Mouse (Mus musculus) brown adipose tissue, adult 24 weeks (tissue): ENCODE measurements around the gene Tmprss13. TPM values are rescaled to one million over a fixed set of nuclear protein-coding genes. Genes with fewer than 3 reads are reported as not detected.

Experiments used
- H3K27ac ChIP-seq: fragments of 200-500 bp; replicated peaks from 2 replicates; pipeline ENCODE4 v1.5.1; 2012; ENCODE audit warnings: low read depth, mild to moderate bottlenecking, low read length
- H3K4me1 ChIP-seq: fragments of 200-500 bp; 2 replicates; pipeline ENCODE4 v1.6.1; 2012; ENCODE audit warnings: low read length, mixed read lengths; ENCODE audit not compliant: control insufficient read depth, insufficient read depth, insufficient read length
- H3K4me3 ChIP-seq: fragments of 200-500 bp; 2 replicates; pipeline ENCODE4 v1.5.1; 2012; ENCODE audit warnings: low read depth, mild to moderate bottlenecking, low read length, moderate library complexity; ENCODE audit not compliant: insufficient read depth
- polyA plus RNA-seq: library from polyadenylated mRNA; stranded (reverse); fragments of >200 nt; gene quantifications from 2 replicates; pipeline ENCODE4 v1.2.4, GENCODE M21; 2012; ENCODE audit not compliant: missing spikeins, insufficient read depth, insufficient read length

Tmprss13 gene
- polyA plus RNA-seq, 1 experiment: not detected

DNA sequence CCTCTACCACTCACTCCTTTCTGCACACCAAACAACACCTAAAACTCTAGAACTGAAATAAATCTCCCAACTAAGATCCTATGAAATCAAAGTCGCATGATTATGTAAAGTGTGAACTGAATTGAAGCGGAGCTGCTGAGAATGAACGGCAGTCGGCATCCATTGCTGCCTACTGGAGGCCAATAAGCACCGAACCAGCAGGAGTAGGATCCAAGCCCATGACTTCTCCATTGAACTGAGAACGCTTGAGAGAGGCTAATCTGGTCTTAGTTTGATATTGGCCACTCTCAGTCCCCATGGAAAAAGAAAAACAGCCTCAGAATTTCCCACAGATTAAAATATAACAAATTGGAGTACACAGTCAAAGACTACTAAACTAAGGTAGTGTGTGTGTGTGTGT is 65.0 kb downstream of the Tmprss13 start:
- Histone ChIP-seq H3K4me3 (no peak overlapping the region), H3K27ac (no peak overlapping the region), H3K4me1 (no peaks in the 10 kb centered on the region)

- Histone ChIP-seq H3K4me3 (no peak overlapping the region), H3K27ac (no peak overlapping the region), H3K4me1 (no peaks in the 10 kb centered on the region)
Observed at GRCm38 (mm10) chr9:45386698-45387097, 67.8 kb downstream of the Tmprss13 start.

- Histone ChIP-seq H3K4me3 (no peak overlapping the region), H3K27ac (no peak overlapping the region), H3K4me1 (no peaks in the 10 kb centered on the region)
Observed at GRCm38 (mm10) chr9:45388385-45388994, 69.6 kb downstream of the Tmprss13 start.

- H3K4me1 ChIP-seq: no peaks in the 10 kb centered on the region
- no peak overlapping the region for H3K27ac ChIP-seq
- H3K4me3 ChIP-seq: no peak overlapping the region
Observed at GRCm38 (mm10) chr9:45389596-45389995, 70.7 kb downstream of the Tmprss13 start.

GRCm38 (mm10) chr9:45391299-45391698 is 72.4 kb downstream of the Tmprss13 start:
- Histone ChIP-seq H3K4me1 (no peaks in the 10 kb centered on the region), H3K4me3 (no peak overlapping the region), H3K27ac (no peak overlapping the region)

DNA sequence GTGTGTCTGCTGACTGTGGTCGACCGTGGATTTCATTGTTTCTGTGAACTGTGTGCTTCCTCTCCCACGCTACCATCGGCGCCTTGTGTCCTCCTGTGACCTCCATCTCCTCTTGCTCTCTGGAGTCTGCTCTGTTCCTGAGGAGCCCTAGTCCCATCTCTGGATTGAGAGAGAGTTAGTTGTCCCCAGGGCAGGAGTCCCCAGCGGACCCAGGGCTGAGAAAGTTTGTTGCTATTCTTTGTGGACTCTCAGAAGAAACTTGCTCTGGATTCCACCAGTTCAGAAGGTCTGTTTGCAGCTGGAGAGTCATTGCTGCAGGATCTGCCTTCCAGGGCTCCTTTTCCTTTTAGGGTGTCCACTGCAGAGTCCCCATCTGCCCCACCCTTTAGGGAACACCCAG is 76.3 kb downstream of the Tmprss13 start:
- H3K4me3 ChIP-seq: no peak overlapping the region
- no peak overlapping the region for H3K27ac ChIP-seq
- H3K4me1 ChIP-seq: no peaks in the 10 kb centered on the region

GRCm38 (mm10) chr9:45395796-45396195 is 76.9 kb downstream of the Tmprss13 start:
- no peak overlapping the region for H3K27ac ChIP-seq
- no peaks in the 10 kb centered on the region for H3K4me1 ChIP-seq

More at GRCm38 (mm10) chr9:45395796-45396195, 76.9 kb downstream of the Tmprss13 start:
- no peak overlapping the region for H3K4me3 ChIP-seq

Other genes with a start within 250 kb of the Tmprss13 start
- not detected in 2 replicates for gene Jaml, start 239.9 kb upstream of the Tmprss13 start, polyA plus RNA-seq
- gene Scn2b, start 201.3 kb upstream of the Tmprss13 start, polyA plus RNA-seq: not detected in 2 replicates
- 1.9 and 3.5 TPM in 2 replicates for gene Scn4b, start 180.7 kb upstream of the Tmprss13 start, polyA plus RNA-seq
- 1.7 and 8.6 TPM in 2 replicates for gene BC049352, start 137.1 kb upstream of the Tmprss13 start, polyA plus RNA-seq
- gene Tmprss4, start 115.0 kb upstream of the Tmprss13 start, polyA plus RNA-seq: not detected in 2 replicates
- gene Il10ra, start 50.0 kb upstream of the Tmprss13 start, polyA plus RNA-seq: 1.8 TPM in 2 replicates
- 2.3 and 5.2 TPM in 2 replicates for gene Fxyd6, start 51.1 kb downstream of the Tmprss13 start, polyA plus RNA-seq
- 2.8 and 15.3 TPM in 2 replicates for gene Fxyd2, start 80.6 kb downstream of the Tmprss13 start, polyA plus RNA-seq
- gene Dscaml1, start 107.5 kb downstream of the Tmprss13 start, polyA plus RNA-seq: not detected in 2 replicates